25 mouse cellular contexts compared by ENCODE assay signal in the genomic region with DNA sequence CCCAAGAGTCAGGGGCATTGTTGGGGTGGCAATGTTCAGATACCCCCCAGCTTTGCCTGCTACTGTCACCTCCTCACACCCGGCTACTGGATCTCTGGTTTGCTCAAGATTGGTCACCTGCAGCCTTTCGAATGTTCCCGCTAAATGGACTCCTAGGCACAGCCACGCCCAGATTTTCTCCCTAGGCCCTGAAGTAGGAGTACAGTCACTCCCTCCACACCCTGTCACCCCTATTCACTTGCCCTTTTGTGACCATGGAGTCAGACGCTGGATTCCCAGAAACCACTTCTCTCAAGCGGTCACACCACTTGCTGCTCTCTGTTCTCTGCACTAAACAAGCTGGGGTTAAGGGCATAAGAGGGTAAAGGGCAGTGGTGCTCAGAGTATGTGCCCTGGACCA. TPM values are rescaled to one million over a fixed set of nuclear protein-coding genes. Genes with fewer than 3 reads are reported as not detected.
DNase-seq lines count a peak whose midpoint lies in the region; ATAC-seq and TF ChIP-seq lines count a peak whose summit lies in the region.
"Had no signal": no experiment of that assay in that cellular context is flagged by ENCODE, and none has a peak within 500 bp of the region (broad histone marks: within the 10 kb centered on the region; RNA-seq: fewer than 3 reads in every experiment).

No protein-coding gene starts in this region.

- H3K36me3 ChIP-seq in hindbrain, embryonic 10.5 days = peaks cover 9% of the 10 kb centered on the region; the same call in 1 of the 2 replicates
- H3K36me3 ChIP-seq in hindbrain, postnatal 0 days (ENCODE audit: insufficient read depth, low read length) = no peaks in the 10 kb centered on the region
- no peaks in the 10 kb centered on the region for H3K36me3 ChIP-seq in lung, postnatal 0 days (ENCODE audit: insufficient read depth, low read length)
- H3K36me3 ChIP-seq in midbrain, postnatal 0 days (ENCODE audit: insufficient read depth, low read length) = no peaks in the 10 kb centered on the region
- no peaks in the 10 kb centered on the region for H3K36me3 ChIP-seq in midbrain, embryonic 11.5 days (ENCODE audit: control insufficient read depth, insufficient read depth, low read length)
- no peaks in the 10 kb centered on the region for H3K36me3 ChIP-seq in hindbrain, embryonic 14.5 days (replicated peaks; ENCODE audit: control insufficient read depth, insufficient read depth)
- H3K36me3 ChIP-seq: embryonic facial prominence, embryonic 12.5 days; embryonic facial prominence, embryonic 15.5 days had no signal

- no peak for ATAC-seq in hindbrain, postnatal 0 days
- peak; percentile 58 for ATAC-seq in lung, postnatal 0 days
- ATAC-seq in midbrain, postnatal 0 days (ENCODE audit: low FRiP score) = 0 out of 2 replicates have a peak, but pooled peaks have one; percentile 9
- no peak; the same call in 1 of the 2 replicates for ATAC-seq in midbrain, embryonic 11.5 days (ENCODE audit: low FRiP score)
- ATAC-seq in hindbrain, embryonic 14.5 days (ENCODE audit: low FRiP score) = 0 out of 2 replicates have a peak, but pooled peaks have one; percentile 22
- ATAC-seq: activated CD4-positive, CD25-positive, alpha-beta regulatory T cell, adult 4 months; forebrain, postnatal 0 days had no signal

- H3K9me3 ChIP-seq in hindbrain, embryonic 10.5 days = no peaks in the 10 kb centered on the region
- H3K9me3 ChIP-seq in hindbrain, postnatal 0 days (ENCODE audit: low read length) = no peaks in the 10 kb centered on the region
- H3K9me3 ChIP-seq in lung, postnatal 0 days (ENCODE audit: low read length) = no peaks in the 10 kb centered on the region
- H3K9me3 ChIP-seq in midbrain, postnatal 0 days (ENCODE audit: low read length) = no peaks in the 10 kb centered on the region
- H3K9me3 ChIP-seq in midbrain, embryonic 11.5 days (ENCODE audit: control insufficient read depth, low read length) = no peaks in the 10 kb centered on the region
- H3K9me3 ChIP-seq in hindbrain, embryonic 14.5 days (ENCODE audit: control insufficient read depth, low read length) = no peaks in the 10 kb centered on the region
- H3K9me3 ChIP-seq: embryonic facial prominence, embryonic 12.5 days; embryonic facial prominence, embryonic 15.5 days had no signal

- WGBS in hindbrain, embryonic 10.5 days = 80% methylated on average over 6 of the region's 6 CpGs
- 89% methylated on average over 6 of the region's 6 CpGs for WGBS in hindbrain, postnatal 0 days
- WGBS in lung, postnatal 0 days = 57% methylated on average over 6 of the region's 6 CpGs
- WGBS in midbrain, postnatal 0 days = 85% methylated on average over 6 of the region's 6 CpGs
- WGBS in midbrain, embryonic 11.5 days = 83% methylated on average over 6 of the region's 6 CpGs
- WGBS in hindbrain, embryonic 14.5 days = 80% methylated on average over 6 of the region's 6 CpGs

- no peak overlapping the region for H3K4me3 ChIP-seq in hindbrain, embryonic 10.5 days
- H3K4me3 ChIP-seq in hindbrain, postnatal 0 days (ENCODE audit: low read length) = no peak overlapping the region
- H3K4me3 ChIP-seq in lung, postnatal 0 days (ENCODE audit: low read depth, low read length) = no peak overlapping the region
- H3K4me3 ChIP-seq in midbrain, postnatal 0 days (ENCODE audit: low read depth, low read length) = no peak overlapping the region
- H3K4me3 ChIP-seq in midbrain, embryonic 11.5 days (ENCODE audit: low read depth, low read length) = no peak overlapping the region
- H3K4me3 ChIP-seq in hindbrain, embryonic 14.5 days (replicated peaks; ENCODE audit: low read length) = no peak overlapping the region
- H3K4me3 ChIP-seq: embryonic facial prominence, embryonic 12.5 days; embryonic facial prominence, embryonic 15.5 days; gastrocnemius, adult 2 months had no signal

- H3K9ac ChIP-seq in hindbrain, postnatal 0 days (replicated peaks; ENCODE audit: low read length) = no peak overlapping the region
- no peak overlapping the region for H3K9ac ChIP-seq in lung, postnatal 0 days (replicated peaks; ENCODE audit: low read depth)
- H3K9ac ChIP-seq in midbrain, postnatal 0 days (replicated peaks; ENCODE audit: low read length, poor library complexity, severe bottlenecking) = no peak overlapping the region
- H3K9ac ChIP-seq in midbrain, embryonic 11.5 days (ENCODE audit: low read length) = no peak overlapping the region
- 0 out of 2 replicates have a peak overlapping the region, but pooled peaks have one; percentile 12 for H3K9ac ChIP-seq in hindbrain, embryonic 14.5 days
- H3K9ac ChIP-seq: embryonic facial prominence, embryonic 12.5 days; embryonic facial prominence, embryonic 15.5 days; forebrain, postnatal 0 days had no signal

- peak overlapping the region; percentile 30; the same call in 1 of the 2 replicates for H3K27ac ChIP-seq in hindbrain, embryonic 10.5 days
- no peak overlapping the region for H3K27ac ChIP-seq in hindbrain, postnatal 0 days
- no peak overlapping the region for H3K27ac ChIP-seq in lung, postnatal 0 days (ENCODE audit: low read length)
- no peak overlapping the region for H3K27ac ChIP-seq in midbrain, postnatal 0 days (ENCODE audit: low read depth, low read length)
- no peak overlapping the region for H3K27ac ChIP-seq in midbrain, embryonic 11.5 days (ENCODE audit: low read depth, low read length)
- H3K27ac ChIP-seq in hindbrain, embryonic 14.5 days = no peak overlapping the region; the same call in 1 of the 2 replicates
- H3K27ac ChIP-seq: embryonic facial prominence, embryonic 12.5 days; embryonic facial prominence, embryonic 15.5 days; gastrocnemius, adult 2 months had no signal

- no peak overlapping the region for H3K4me2 ChIP-seq in hindbrain, postnatal 0 days (ENCODE audit: low read depth, low read length)
- H3K4me2 ChIP-seq in lung, postnatal 0 days (replicated peaks; ENCODE audit: low read depth, low read length) = no peak overlapping the region
- no peak overlapping the region for H3K4me2 ChIP-seq in midbrain, postnatal 0 days (ENCODE audit: low read depth, low read length, poor library complexity, severe bottlenecking)
- H3K4me2 ChIP-seq in midbrain, embryonic 11.5 days = no peak overlapping the region
- no peak overlapping the region for H3K4me2 ChIP-seq in hindbrain, embryonic 14.5 days (replicated peaks)
- H3K4me2 ChIP-seq: embryonic facial prominence, embryonic 12.5 days; embryonic facial prominence, embryonic 15.5 days; heart, embryonic 11.5 days had no signal

- TF ChIP-seq CTCF in hindbrain, postnatal 0 days (IDR thresholded peaks at IDR 0.05; ENCODE audit: low read depth) = no peak
- no peak for TF ChIP-seq CTCF in lung, postnatal 0 days (IDR thresholded peaks at IDR 0.05)
- no peak for TF ChIP-seq CTCF in midbrain, postnatal 0 days (IDR thresholded peaks at IDR 0.05)

- DNase-seq in hindbrain, embryonic 10.5 days (ENCODE audit: low spot score) = no peak
- no peak for DNase-seq in hindbrain, postnatal 0 days (ENCODE audit: low spot score)
- DNase-seq in lung, postnatal 0 days (ENCODE audit: low spot score) = peak; percentile 65
- DNase-seq in lung, postnatal 14 days = no peak
- DNase-seq in midbrain, postnatal 0 days (ENCODE audit: low spot score) = no peak
- no peak for DNase-seq in midbrain, embryonic 11.5 days (ENCODE audit: low spot score, missing footprints)
- DNase-seq in hindbrain, embryonic 14.5 days (ENCODE audit: low spot score) = no peak
- DNase-seq in kidney, postnatal 36 days = no peak
- DNase-seq: adrenal gland, postnatal 10 days; adrenal gland, postnatal 36 days; cerebellum, adult 18-20 months; cerebellum, adult 9-11 months; forebrain, postnatal 0 days; gastrocnemius, adult 2 months; gastrocnemius, postnatal 14 days; heart, adult 11 months had no signal

- H3K27me3 ChIP-seq in hindbrain, embryonic 10.5 days (ENCODE audit: insufficient read depth, poor library complexity, severe bottlenecking) = peaks cover 5% of the 10 kb centered on the region
- H3K27me3 ChIP-seq in hindbrain, postnatal 0 days (ENCODE audit: insufficient read depth, low read length) = no peaks in the 10 kb centered on the region
- no peaks in the 10 kb centered on the region for H3K27me3 ChIP-seq in lung, postnatal 0 days (replicated peaks; ENCODE audit: insufficient read depth, low read length)
- H3K27me3 ChIP-seq in midbrain, postnatal 0 days (ENCODE audit: insufficient read depth, low read length) = no peaks in the 10 kb centered on the region
- no peaks in the 10 kb centered on the region for H3K27me3 ChIP-seq in midbrain, embryonic 11.5 days (ENCODE audit: control insufficient read depth, insufficient read depth, low read length)
- no peaks in the 10 kb centered on the region for H3K27me3 ChIP-seq in hindbrain, embryonic 14.5 days (ENCODE audit: control insufficient read depth, insufficient read depth, low read length)
- H3K27me3 ChIP-seq: embryonic facial prominence, embryonic 12.5 days; embryonic facial prominence, embryonic 15.5 days had no signal

- peaks cover 42% of the 10 kb centered on the region for H3K4me1 ChIP-seq in hindbrain, embryonic 10.5 days (replicated peaks)
- H3K4me1 ChIP-seq in hindbrain, postnatal 0 days (ENCODE audit: insufficient read depth, low read length) = peaks cover 18% of the 10 kb centered on the region; the same call in 1 of the 2 replicates
- H3K4me1 ChIP-seq in lung, postnatal 0 days (ENCODE audit: insufficient read depth, low read depth, low read length) = no peaks in the 10 kb centered on the region
- H3K4me1 ChIP-seq in midbrain, postnatal 0 days (ENCODE audit: insufficient read depth, low read length) = no peaks in the 10 kb centered on the region; the same call in 1 of the 2 replicates
- H3K4me1 ChIP-seq in midbrain, embryonic 11.5 days (ENCODE audit: control insufficient read depth, insufficient read depth, low read length) = 0 out of 2 replicates have a peak, but pooled peaks cover 4% of the 10 kb centered on the region
- peaks cover 27% of the 10 kb centered on the region for H3K4me1 ChIP-seq in hindbrain, embryonic 14.5 days (replicated peaks; ENCODE audit: control insufficient read depth, insufficient read depth, low read length)
- H3K4me1 ChIP-seq: embryonic facial prominence, embryonic 12.5 days had no signal

- TF ChIP-seq EP300 in lung, postnatal 0 days (IDR thresholded peaks at IDR 0.05) = no peak

RNA-seq across cellular contexts. Expression of gene Prmt8, which starts 28.1 kb away (rescaled TPM):
- 24.7 and 38.5 TPM in 2 replicates for polyA plus RNA-seq in hindbrain, embryonic 10.5 days (2016; fragmentation: Nextera tagmentation; extraction: Ambion mirVana)
- total RNA-seq in hindbrain, postnatal 0 days (2014; rRNA removed) = 24.9 and 28.7 TPM in 2 replicates
- polyA plus RNA-seq in hindbrain, postnatal 0 days (2015; fragmentation: Nextera tagmentation; extraction: Ambion mirVana) = 31.7 and 35.5 TPM in 2 replicates
- polyA plus RNA-seq in lung, postnatal 0 days (2015; fragmentation: Nextera tagmentation; extraction: Ambion mirVana) = 0.39 and 0.80 TPM in 2 replicates
- 22.5 and 30.7 TPM in 2 replicates for total RNA-seq in midbrain, postnatal 0 days (2014; rRNA removed)
- polyA plus RNA-seq in midbrain, postnatal 0 days (2015; fragmentation: Nextera tagmentation; extraction: Ambion mirVana) = 24.2 and 29.3 TPM in 2 replicates
- polyA plus RNA-seq in midbrain, embryonic 11.5 days (2014; fragmentation: Nextera tagmentation; extraction: Ambion mirVana) = 27.4 and 29.2 TPM in 2 replicates
- polyA plus RNA-seq in hindbrain, embryonic 14.5 days (2014; fragmentation: Nextera tagmentation; extraction: Ambion mirVana) = 35.0 and 37.4 TPM in 2 replicates
- total RNA-seq: adrenal gland, postnatal 36 days; common myeloid progenitor, adult 5-6 weeks; gastrocnemius, adult 2 months; gastrocnemius, postnatal 14 days; heart, adult 8-10 months; heart, postnatal 25 days; hematopoietic stem cell, adult 5-6 weeks had no signal
- polyA plus RNA-seq: activated CD4-positive, CD25-positive, alpha-beta regulatory T cell, adult 4 months; heart, postnatal 0 days had no signal

Comparison
In these comparisons a context has a peak if more than half of its experiments do, and no peak if none do; other contexts are left out.
1. ATAC-seq: peak in lung, postnatal 0 days (single experiment), midbrain, postnatal 0 days (single experiment) and hindbrain, embryonic 14.5 days (single experiment); none in hindbrain, postnatal 0 days (single experiment) and midbrain, embryonic 11.5 days (single experiment).
2. RNA of gene Prmt8, which starts 28.1 kb away (polyA plus RNA-seq): 24.7 to 38.5 TPM in hindbrain, embryonic 10.5 days, 31.7 to 35.5 TPM in hindbrain, postnatal 0 days, 35.0 to 37.4 TPM in hindbrain, embryonic 14.5 days, 24.2 to 29.3 TPM in midbrain, postnatal 0 days and 27.4 to 29.2 TPM in midbrain, embryonic 11.5 days; 0.39 to 0.80 TPM in lung, postnatal 0 days; every median in the first group is over 10 times any median in the second.